Mouse (Mus musculus): ENCODE measurements around the gene Mgp. TPM values are rescaled to one million over a fixed set of nuclear protein-coding genes. Genes with fewer than 3 reads are reported as not detected.
A peak's percentile ranks its signal among the peaks of the same experiment; 100 is the strongest.
"Not testable (repeated sequence)": the region's sequence is repeated elsewhere in the genome, so short reads cannot be mapped to it uniquely, and the experiment has no call there.

Gene Mgp
- polyA plus RNA-seq, 1 experiment from 2014 or later: 16.2 TPM

- H3K27ac ChIP-seq: no peak overlapping the region
- no peak overlapping the region for H3K4me2 ChIP-seq
- WGBS: 93% methylated on average over 2 of the region's 2 CpGs
- H3K9ac ChIP-seq: no peak overlapping the region
- no peaks in the 10 kb centered on the region for H3K9me3 ChIP-seq
- no peaks in the 10 kb centered on the region for H3K27me3 ChIP-seq
- H3K36me3 ChIP-seq: no peaks in the 10 kb centered on the region
- ATAC-seq (ENCODE audit: low FRiP score): no peak
- no peak overlapping the region for H3K4me3 ChIP-seq
- H3K4me1 ChIP-seq (replicated peaks): no peaks in the 10 kb centered on the region
These were observed 16.4 kb upstream of the Mgp start for GRCm38 (mm10) chr6:136892002-136892401.

GRCm38 (mm10) chr6:136889554-136889953 is 13.9 kb upstream of the Mgp start:
- Histone ChIP-seq H3K4me1 (replicated peaks) (no peaks in the 10 kb centered on the region), H3K27ac (no peak overlapping the region), H3K36me3 (no peaks in the 10 kb centered on the region), H3K4me2 (no peak overlapping the region), H3K27me3 (no peaks in the 10 kb centered on the region), H3K4me3 (no peak overlapping the region), H3K9me3 (no peaks in the 10 kb centered on the region), H3K9ac (no peak overlapping the region)
- 92% methylated on average over 6 of the region's 6 CpGs for WGBS
- ATAC-seq (ENCODE audit: low FRiP score): no peak

- Histone ChIP-seq H3K4me2 (no peak overlapping the region), H3K9ac (no peak overlapping the region), H3K4me1 (replicated peaks) (no peaks in the 10 kb centered on the region), H3K27me3 (no peaks in the 10 kb centered on the region), H3K36me3 (no peaks in the 10 kb centered on the region), H3K4me3 (no peak overlapping the region), H3K9me3 (no peaks in the 10 kb centered on the region), H3K27ac (no peak overlapping the region)
- 86% methylated on average over 6 of the region's 6 CpGs for WGBS
- no peak for ATAC-seq (ENCODE audit: low FRiP score)
These were observed 13.4 kb upstream of the Mgp start for GRCm38 (mm10) chr6:136889067-136889466.

- 77% methylated on average over 9 of the region's 9 CpGs for whole genome bisulfite sequencing
- ATAC-seq (ENCODE audit: low FRiP score): no peak
- no peaks in the 10 kb centered on the region for H3K27me3 ChIP-seq
- no peaks in the 10 kb centered on the region for H3K4me1 ChIP-seq (replicated peaks)
- no peaks in the 10 kb centered on the region for H3K9me3 ChIP-seq
- H3K4me3 ChIP-seq: no peak overlapping the region
- no peak overlapping the region for H3K4me2 ChIP-seq
- H3K27ac ChIP-seq: no peak overlapping the region
- no peaks in the 10 kb centered on the region for H3K36me3 ChIP-seq
- H3K9ac ChIP-seq: no peak overlapping the region
These were observed 12.2 kb upstream of the Mgp start for GRCm38 (mm10) chr6:136887854-136888253.

- H3K4me2 ChIP-seq; H3K9me3 ChIP-seq; H3K27me3 ChIP-seq; H3K9ac ChIP-seq; H3K4me1 ChIP-seq (replicated peaks); ATAC-seq (ENCODE audit: low FRiP score); H3K27ac ChIP-seq; H3K36me3 ChIP-seq; H3K4me3 ChIP-seq: not testable (repeated sequence)
- 60% methylated on average over 1 of the region's 1 CpGs for WGBS
These were observed 9.1 kb upstream of the Mgp start for GRCm38 (mm10) chr6:136884766-136885165.

GRCm38 (mm10) chr6:136883961-136884360 is 8.3 kb upstream of the Mgp start:
- Histone ChIP-seq H3K4me2 (no peak overlapping the region), H3K36me3 (no peaks in the 10 kb centered on the region), H3K27ac (no peak overlapping the region), H3K9ac (no peak overlapping the region), H3K9me3 (no peaks in the 10 kb centered on the region), H3K4me3 (no peak overlapping the region), H3K27me3 (no peaks in the 10 kb centered on the region), H3K4me1 (replicated peaks) (no peaks in the 10 kb centered on the region)
- no peak for ATAC-seq (ENCODE audit: low FRiP score)
- 94% methylated on average over 6 of the region's 6 CpGs for WGBS

GRCm38 (mm10) chr6:136883431-136883915 is 7.8 kb upstream of the Mgp start:
- Histone ChIP-seq H3K4me2 (no peak overlapping the region), H3K9ac (no peak overlapping the region), H3K27me3 (no peaks in the 10 kb centered on the region), H3K36me3 (no peaks in the 10 kb centered on the region), H3K4me1 (replicated peaks) (no peaks in the 10 kb centered on the region), H3K4me3 (no peak overlapping the region), H3K9me3 (no peaks in the 10 kb centered on the region), H3K27ac (no peak overlapping the region)
- no peak for ATAC-seq (ENCODE audit: low FRiP score)
- 85% methylated on average over 3 of the region's 3 CpGs for WGBS

GRCm38 (mm10) chr6:136881678-136882077 is 6.1 kb upstream of the Mgp start:
- Histone ChIP-seq H3K4me2 (no peak overlapping the region), H3K27ac (no peak overlapping the region), H3K4me3 (no peak overlapping the region), H3K9me3 (no peaks in the 10 kb centered on the region), H3K36me3 (no peaks in the 10 kb centered on the region), H3K4me1 (replicated peaks) (no peaks in the 10 kb centered on the region), H3K27me3 (no peaks in the 10 kb centered on the region), H3K9ac (no peak overlapping the region)
- no peak for ATAC-seq (ENCODE audit: low FRiP score)
- 77% methylated on average over 8 of the region's 8 CpGs for WGBS

GRCm38 (mm10) chr6:136874599-136874998 is 1.0 kb downstream of the Mgp start:
- Histone ChIP-seq H3K9me3 (no peaks in the 10 kb centered on the region), H3K9ac (no peak overlapping the region), H3K4me2 (no peak overlapping the region), H3K4me1 (replicated peaks) (0 out of 2 replicates have a peak, but pooled peaks cover 4% of the 10 kb centered on the region), H3K27ac (no peak overlapping the region), H3K27me3 (no peaks in the 10 kb centered on the region), H3K4me3 (no peak overlapping the region), H3K36me3 (no peaks in the 10 kb centered on the region)
- 55% methylated on average over 8 of the region's 8 CpGs for WGBS
- ATAC-seq (ENCODE audit: low FRiP score): no peak

- H3K4me1 ChIP-seq (replicated peaks): no peaks in the 10 kb centered on the region
- ATAC-seq (ENCODE audit: low FRiP score): no peak
These were observed 6.7 kb downstream of the Mgp start for GRCm38 (mm10) chr6:136868921-136869320.

GRCm38 (mm10) chr6:136866150-136866549 is 9.5 kb downstream of the Mgp start:
- no peak overlapping the region for H3K4me3 ChIP-seq
- H3K4me1 ChIP-seq (replicated peaks): no peaks in the 10 kb centered on the region
- no peak for ATAC-seq (ENCODE audit: low FRiP score)
- no peaks in the 10 kb centered on the region for H3K27me3 ChIP-seq
- no peak overlapping the region for H3K4me2 ChIP-seq
- no peak overlapping the region for H3K9ac ChIP-seq
- H3K9me3 ChIP-seq: no peaks in the 10 kb centered on the region
- no peaks in the 10 kb centered on the region for H3K36me3 ChIP-seq
- H3K27ac ChIP-seq: no peak overlapping the region
- 86% methylated on average over 4 of the region's 4 CpGs for WGBS

More at GRCm38 (mm10) chr6:136868921-136869320, 6.7 kb downstream of the Mgp start:
- 86% methylated on average over 5 of the region's 5 CpGs for WGBS
- H3K4me3 ChIP-seq: no peak overlapping the region
- H3K27me3 ChIP-seq: no peaks in the 10 kb centered on the region
- H3K27ac ChIP-seq: no peak overlapping the region
- no peaks in the 10 kb centered on the region for H3K36me3 ChIP-seq
- H3K9me3 ChIP-seq: no peaks in the 10 kb centered on the region
- no peak overlapping the region for H3K9ac ChIP-seq
- no peak overlapping the region for H3K4me2 ChIP-seq

- Histone ChIP-seq H3K4me3 (no peak overlapping the region), H3K4me2 (no peak overlapping the region), H3K9me3 (no peaks in the 10 kb centered on the region), H3K27me3 (no peaks in the 10 kb centered on the region), H3K27ac (no peak overlapping the region), H3K9ac (no peak overlapping the region), H3K4me1 (replicated peaks) (no peaks in the 10 kb centered on the region), H3K36me3 (no peaks in the 10 kb centered on the region)
- no peak for ATAC-seq (ENCODE audit: low FRiP score)
- WGBS: 93% methylated on average over 5 of the region's 5 CpGs
These were observed 10.3 kb downstream of the Mgp start for GRCm38 (mm10) chr6:136865360-136865759.

- no peak overlapping the region for H3K27ac ChIP-seq
- peak; percentile 54; the same call in 1 of the 2 replicates for ATAC-seq (ENCODE audit: low FRiP score)
- no peak overlapping the region for H3K9ac ChIP-seq
- H3K4me1 ChIP-seq (replicated peaks): no peaks in the 10 kb centered on the region
- no peaks in the 10 kb centered on the region for H3K9me3 ChIP-seq
- H3K36me3 ChIP-seq: no peaks in the 10 kb centered on the region
- H3K27me3 ChIP-seq: no peaks in the 10 kb centered on the region
- no peak overlapping the region for H3K4me3 ChIP-seq
- 50% methylated on average over 9 of the region's 9 CpGs for WGBS
- no peak overlapping the region for H3K4me2 ChIP-seq
These were observed 14.6 kb downstream of the Mgp start for GRCm38 (mm10) chr6:136861020-136861419.
